Mouse (Mus musculus): Measurements from ENCODE around the gene Olfr93. TPM values are rescaled to one million over a fixed set of nuclear protein-coding genes. Genes with fewer than 3 reads are reported as not detected.

The Olfr93 gene
- polyA plus RNA-seq, 1 experiment from 2014 or later: not detected

DNA sequence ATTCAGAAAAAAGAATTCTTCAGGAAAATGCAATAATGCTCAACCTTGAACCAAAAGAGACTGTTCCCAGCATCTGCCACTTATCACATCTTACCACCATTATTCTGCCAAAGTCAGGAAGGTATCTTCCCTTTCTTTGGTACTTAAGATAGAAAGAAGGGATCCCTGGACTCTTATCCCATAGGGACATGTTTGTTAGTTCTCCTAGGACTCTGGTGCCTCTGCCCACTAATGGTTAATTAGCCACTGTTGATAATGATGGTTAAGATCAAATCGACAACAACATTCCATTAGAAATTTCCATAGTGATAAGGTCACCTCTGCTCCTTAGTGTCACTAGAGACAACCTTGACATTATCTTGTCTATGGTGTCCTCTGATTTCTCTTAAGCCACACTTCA, 63.1 kb downstream of the Olfr93 start, which contains the start of gene Olfr91:
Gene Olfr91 (minus strand): TSS at position 101 of the 400 bp plus-strand sequence.
- Histone ChIP-seq H3K9ac (no peak within 1 kb of the TSS), H3K9me3 (no peaks in the 10 kb centered on the region), H3K4me1 (replicated peaks) (no peaks in the 10 kb centered on the region), H3K4me3 (replicated peaks) (no peak within 1 kb of the TSS), H3K36me3 (no peaks in the 10 kb centered on the region), H3K27me3 (replicated peaks) (no peaks in the 10 kb centered on the region), H3K27ac (no peak within 1 kb of the TSS), H3K4me2 (replicated peaks) (no peak within 1 kb of the TSS)
- ATAC-seq: no peak
- 81% methylated on average over 1 of the region's 1 CpGs for WGBS

DNA sequence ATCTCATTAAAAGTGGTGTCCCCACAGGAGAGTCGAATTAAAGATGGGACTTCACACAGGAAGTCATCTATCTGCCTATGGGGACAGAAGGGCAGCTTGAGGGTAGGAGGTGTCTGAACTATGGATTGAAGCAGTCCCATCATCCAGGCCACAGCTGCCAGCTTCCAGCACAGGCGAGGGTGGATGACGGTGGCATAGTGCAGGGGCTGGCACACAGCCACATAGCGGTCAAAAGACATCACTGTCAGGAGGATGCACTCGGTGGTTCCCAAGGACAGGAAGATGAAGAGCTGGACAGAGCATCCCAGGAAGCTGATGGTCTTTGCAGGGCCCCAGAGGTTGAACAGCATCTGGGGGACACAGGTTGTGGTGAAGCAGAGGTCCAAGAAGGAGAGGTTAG, 68.0 kb downstream of the Olfr93 start:
- Histone ChIP-seq H3K27me3 (replicated peaks) (no peaks in the 10 kb centered on the region), H3K36me3 (no peaks in the 10 kb centered on the region), H3K4me1 (replicated peaks) (no peaks in the 10 kb centered on the region), H3K4me3 (replicated peaks) (no peak overlapping the region), H3K27ac (no peak overlapping the region), H3K9ac (no peak overlapping the region), H3K4me2 (replicated peaks) (no peak overlapping the region), H3K9me3 (no peaks in the 10 kb centered on the region)
- 77% methylated on average over 5 of the region's 5 CpGs for WGBS
- no peak for ATAC-seq

DNA sequence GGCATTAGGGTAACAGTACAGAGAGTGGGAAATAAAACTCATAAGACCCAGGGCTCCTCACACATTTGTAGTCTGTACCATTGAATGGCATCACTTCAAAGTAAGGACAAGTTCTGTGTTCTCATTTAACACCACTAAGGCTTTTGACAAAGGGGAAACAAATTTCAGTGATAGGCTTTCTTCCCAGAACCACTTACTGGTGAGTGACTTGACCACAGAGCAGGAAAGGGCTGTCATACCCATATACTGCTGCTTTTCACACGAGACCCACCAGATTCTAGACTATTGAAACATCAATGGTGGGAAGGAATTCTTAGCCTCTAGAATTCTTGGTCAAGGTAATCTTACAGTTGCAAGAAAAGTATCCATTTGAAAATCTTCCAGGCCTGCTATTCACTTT, 69.1 kb downstream of the Olfr93 start:
- no peaks in the 10 kb centered on the region for H3K4me1 ChIP-seq (replicated peaks)
- no peaks in the 10 kb centered on the region for H3K9me3 ChIP-seq
- H3K9ac ChIP-seq: no peak overlapping the region
- no peaks in the 10 kb centered on the region for H3K36me3 ChIP-seq
- H3K4me2 ChIP-seq (replicated peaks): no peak overlapping the region
- H3K4me3 ChIP-seq (replicated peaks): no peak overlapping the region
- no peak for ATAC-seq
- WGBS: 62% methylated on average over 1 of the region's 1 CpGs
- no peaks in the 10 kb centered on the region for H3K27me3 ChIP-seq (replicated peaks)
- H3K27ac ChIP-seq: no peak overlapping the region

Other genes starting within 250 kb of the Olfr93 start
- 1.7 and 1.8 TPM in 2 replicates for gene Rnf39, start 218.6 kb downstream of the Olfr93 start, polyA plus RNA-seq (2015; fragmentation: Nextera tagmentation; extraction: Ambion mirVana)
- gene Ppp1r11, start 209.8 kb downstream of the Olfr93 start, polyA plus RNA-seq (2015; fragmentation: Nextera tagmentation; extraction: Ambion mirVana): 95.4 and 99.5 TPM in 2 replicates
- 69.5 and 76.3 TPM in 2 replicates for gene Znrd1, start 202.9 kb downstream of the Olfr93 start, polyA plus RNA-seq (2015; fragmentation: Nextera tagmentation; extraction: Ambion mirVana)
- gene Znrd1as, start 202.9 kb downstream of the Olfr93 start, polyA plus RNA-seq (2015; fragmentation: Nextera tagmentation; extraction: Ambion mirVana): 6.3 TPM in 2 replicates
- gene 2410137M14Rik, start 180.3 kb downstream of the Olfr93 start, polyA plus RNA-seq (2015; fragmentation: Nextera tagmentation; extraction: Ambion mirVana): not detected in 2 replicates
- 0.24 and 0.28 TPM in 2 replicates for gene H2-M5, start 172.0 kb downstream of the Olfr93 start, polyA plus RNA-seq (2015; fragmentation: Nextera tagmentation; extraction: Ambion mirVana)
- 49.9 and 57.6 TPM in 2 replicates for gene Zfp57, start 160.3 kb downstream of the Olfr93 start, polyA plus RNA-seq (2015; fragmentation: Nextera tagmentation; extraction: Ambion mirVana)
- 0.13 and 0.14 TPM in 2 replicates for gene Mog, start 138.1 kb downstream of the Olfr93 start, polyA plus RNA-seq (2015; fragmentation: Nextera tagmentation; extraction: Ambion mirVana)
- gene Gabbr1, start 115.5 kb downstream of the Olfr93 start, polyA plus RNA-seq (2015; fragmentation: Nextera tagmentation; extraction: Ambion mirVana): 6.0 and 7.6 TPM in 2 replicates
- gene Olfr90, start 73.0 kb downstream of the Olfr93 start, polyA plus RNA-seq (2015; fragmentation: Nextera tagmentation; extraction: Ambion mirVana): 0.08 TPM in 1 of 2 replicates, not detected in the other
- gene Olfr91, start 63.2 kb downstream of the Olfr93 start, polyA plus RNA-seq (2015; fragmentation: Nextera tagmentation; extraction: Ambion mirVana): not detected in 2 replicates
- gene Olfr92, start 41.4 kb downstream of the Olfr93 start, polyA plus RNA-seq (2015; fragmentation: Nextera tagmentation; extraction: Ambion mirVana): not detected in 2 replicates
- not detected in 2 replicates for gene Ubd, start 32.4 kb upstream of the Olfr93 start, polyA plus RNA-seq (2015; fragmentation: Nextera tagmentation; extraction: Ambion mirVana)
- not detected in 2 replicates for gene Olfr94, start 39.5 kb upstream of the Olfr93 start, polyA plus RNA-seq (2015; fragmentation: Nextera tagmentation; extraction: Ambion mirVana)
- gene Olfr95, start 51.6 kb upstream of the Olfr93 start, polyA plus RNA-seq (2015; fragmentation: Nextera tagmentation; extraction: Ambion mirVana): not detected in 2 replicates
- not detected in 2 replicates for gene Olfr96, start 58.7 kb upstream of the Olfr93 start, polyA plus RNA-seq (2015; fragmentation: Nextera tagmentation; extraction: Ambion mirVana)
- gene Olfr97, start 75.8 kb upstream of the Olfr93 start, polyA plus RNA-seq (2015; fragmentation: Nextera tagmentation; extraction: Ambion mirVana): not detected in 2 replicates
- gene Olfr98, start 102.3 kb upstream of the Olfr93 start, polyA plus RNA-seq (2015; fragmentation: Nextera tagmentation; extraction: Ambion mirVana): not detected in 2 replicates
- gene H2-M3, start 108.7 kb upstream of the Olfr93 start, polyA plus RNA-seq (2015; fragmentation: Nextera tagmentation; extraction: Ambion mirVana): 4.8 and 4.9 TPM in 2 replicates
- 0.10 TPM in 1 of 2 replicates, not detected in the other for gene Olfr99, start 122.0 kb upstream of the Olfr93 start, polyA plus RNA-seq (2015; fragmentation: Nextera tagmentation; extraction: Ambion mirVana)
- gene Olfr101, start 142.8 kb upstream of the Olfr93 start, polyA plus RNA-seq (2015; fragmentation: Nextera tagmentation; extraction: Ambion mirVana): not detected in 2 replicates
- not detected in 2 replicates for gene Olfr102, start 155.6 kb upstream of the Olfr93 start, polyA plus RNA-seq (2015; fragmentation: Nextera tagmentation; extraction: Ambion mirVana)
- gene Olfr103, start 178.2 kb upstream of the Olfr93 start, polyA plus RNA-seq (2015; fragmentation: Nextera tagmentation; extraction: Ambion mirVana): not detected in 2 replicates
- gene Olfr104-ps, start 198.1 kb upstream of the Olfr93 start, polyA plus RNA-seq (2015; fragmentation: Nextera tagmentation; extraction: Ambion mirVana): not detected in 2 replicates
- gene Olfr105-ps, start 217.5 kb upstream of the Olfr93 start, polyA plus RNA-seq (2015; fragmentation: Nextera tagmentation; extraction: Ambion mirVana): not detected in 2 replicates
- not detected in 2 replicates for gene Olfr106-ps, start 228.9 kb upstream of the Olfr93 start, polyA plus RNA-seq (2015; fragmentation: Nextera tagmentation; extraction: Ambion mirVana)
- gene Olfr107, start 237.7 kb upstream of the Olfr93 start, polyA plus RNA-seq (2015; fragmentation: Nextera tagmentation; extraction: Ambion mirVana): not detected in 2 replicates

Measured in intestine, embryonic 15.5 days (tissue).